Mouse (Mus musculus): Measurements from ENCODE around the gene Gramd1b. TPM values are rescaled to one million over a fixed set of nuclear protein-coding genes. Genes with fewer than 3 reads are reported as not detected.

Gene Gramd1b
- polyA plus RNA-seq, 1 experiment from 2014 or later = 4.0 TPM

- Histone ChIP-seq H3K4me1 (no peaks in the 10 kb centered on the region), H3K27ac (peak overlapping the region; percentile 53; the same call in 1 of the 2 replicates), H3K4me3 (replicated peaks) (peak overlapping the region; percentile 64), H3K27me3 (replicated peaks) (no peaks in the 10 kb centered on the region), H3K9ac (peak overlapping the region; percentile 58), H3K4me2 (peak overlapping the region; percentile 92), H3K9me3 (no peaks in the 10 kb centered on the region), H3K36me3 (no peaks in the 10 kb centered on the region)
- peak; percentile 67; the same call in 1 of the 2 replicates for ATAC-seq (ENCODE audit: insufficient read depth, low FRiP score, low read depth)
- WGBS = 3% methylated on average over 15 of the region's 15 CpGs
Observed at GRCm38 (mm10) chr9:40414498-40414903, 116.7 kb downstream of the Gramd1b start.

- no peaks in the 10 kb centered on the region for H3K27me3 ChIP-seq (replicated peaks)
- no peaks in the 10 kb centered on the region for H3K4me1 ChIP-seq
- H3K9ac ChIP-seq = no peak overlapping the region
- H3K9me3 ChIP-seq = no peaks in the 10 kb centered on the region
- H3K4me2 ChIP-seq = no peak overlapping the region
- no peak overlapping the region for H3K27ac ChIP-seq
- WGBS = 86% methylated on average over 4 of the region's 4 CpGs
- H3K36me3 ChIP-seq = no peaks in the 10 kb centered on the region
- no peak for ATAC-seq (ENCODE audit: insufficient read depth, low FRiP score, low read depth)
- H3K4me3 ChIP-seq (replicated peaks) = no peak overlapping the region
Observed at GRCm38 (mm10) chr9:40413601-40414000, 117.6 kb downstream of the Gramd1b start.

GRCm38 (mm10) chr9:40412931-40413330, 118.3 kb downstream of the Gramd1b start:
- no peaks in the 10 kb centered on the region for H3K36me3 ChIP-seq
- H3K27me3 ChIP-seq (replicated peaks) = no peaks in the 10 kb centered on the region
- no peaks in the 10 kb centered on the region for H3K4me1 ChIP-seq
- no peak overlapping the region for H3K4me3 ChIP-seq (replicated peaks)
- ATAC-seq (ENCODE audit: insufficient read depth, low FRiP score, low read depth) = no peak
- H3K27ac ChIP-seq = no peak overlapping the region
- H3K4me2 ChIP-seq = no peak overlapping the region
- no peak overlapping the region for H3K9ac ChIP-seq
- H3K9me3 ChIP-seq = no peaks in the 10 kb centered on the region
- 90% methylated on average over 14 of the region's 14 CpGs for WGBS

- Histone ChIP-seq H3K9ac (no peak overlapping the region), H3K4me1 (no peaks in the 10 kb centered on the region), H3K27me3 (replicated peaks) (no peaks in the 10 kb centered on the region), H3K4me3 (replicated peaks) (no peak overlapping the region), H3K9me3 (no peaks in the 10 kb centered on the region), H3K27ac (no peak overlapping the region), H3K4me2 (no peak overlapping the region), H3K36me3 (no peaks in the 10 kb centered on the region)
- WGBS = 86% methylated on average over 4 of the region's 4 CpGs
- ATAC-seq (ENCODE audit: insufficient read depth, low FRiP score, low read depth) = no peak
Observed at GRCm38 (mm10) chr9:40412246-40412645, 118.9 kb downstream of the Gramd1b start.

- Histone ChIP-seq H3K27ac (no peak overlapping the region), H3K4me1 (no peaks in the 10 kb centered on the region), H3K9ac (no peak overlapping the region), H3K36me3 (no peaks in the 10 kb centered on the region), H3K4me3 (replicated peaks) (no peak overlapping the region), H3K4me2 (no peak overlapping the region), H3K27me3 (replicated peaks) (no peaks in the 10 kb centered on the region), H3K9me3 (no peaks in the 10 kb centered on the region)
- WGBS = 94% methylated on average over 3 of the region's 3 CpGs
- no peak for ATAC-seq (ENCODE audit: insufficient read depth, low FRiP score, low read depth)
Observed at GRCm38 (mm10) chr9:40410895-40411294, 120.3 kb downstream of the Gramd1b start.

DNA sequence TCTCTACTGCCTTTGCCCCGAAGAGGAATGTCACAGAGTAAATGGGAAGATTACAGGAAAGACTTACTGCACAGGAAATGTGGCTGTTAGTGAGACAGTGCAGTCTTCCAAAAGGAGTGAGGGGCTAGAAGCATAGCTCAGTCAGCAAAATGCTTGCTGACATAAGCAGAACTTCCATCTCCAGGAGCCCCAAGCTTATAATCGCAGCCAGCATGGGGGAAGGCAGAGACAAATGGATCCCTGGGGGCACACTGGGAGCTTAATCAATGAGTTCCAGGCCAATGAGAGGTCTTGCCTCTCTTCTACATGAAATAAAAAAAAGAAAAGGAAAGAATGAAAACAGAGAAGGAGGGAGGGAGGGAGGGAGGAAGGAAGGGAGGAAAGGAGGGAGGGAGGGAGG, 122.1 kb downstream of the Gramd1b start:
- no peaks in the 10 kb centered on the region for H3K27me3 ChIP-seq (replicated peaks)
- ATAC-seq (ENCODE audit: insufficient read depth, low FRiP score, low read depth) = no peak
- 54% methylated on average over 2 of the region's 2 CpGs for WGBS
- no peaks in the 10 kb centered on the region for H3K9me3 ChIP-seq
- H3K9ac ChIP-seq = no peak overlapping the region
- H3K4me3 ChIP-seq (replicated peaks) = no peak overlapping the region
- H3K4me1 ChIP-seq = no peaks in the 10 kb centered on the region
- H3K4me2 ChIP-seq = no peak overlapping the region
- no peak overlapping the region for H3K27ac ChIP-seq
- H3K36me3 ChIP-seq = no peaks in the 10 kb centered on the region

DNA sequence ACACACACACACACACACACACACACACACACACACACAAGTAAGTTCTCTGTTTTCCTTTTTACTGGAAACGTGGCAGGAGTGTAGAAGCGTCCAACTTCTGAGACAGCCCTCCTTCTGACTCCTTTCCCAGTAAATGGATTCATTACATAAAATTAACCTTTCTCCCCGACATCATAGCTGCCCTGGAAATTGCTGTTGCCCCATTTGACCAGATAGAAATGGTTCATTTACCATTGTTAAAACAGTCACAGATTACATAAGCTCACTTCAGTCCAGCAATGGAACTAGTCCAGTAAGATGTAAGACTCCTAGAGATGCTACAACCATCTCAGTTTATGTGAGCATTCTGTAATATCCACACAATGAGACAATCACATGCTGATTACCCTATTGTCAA, 122.8 kb downstream of the Gramd1b start:
- Histone ChIP-seq H3K4me2 (no peak overlapping the region), H3K27me3 (replicated peaks) (no peaks in the 10 kb centered on the region), H3K9ac (no peak overlapping the region), H3K36me3 (no peaks in the 10 kb centered on the region), H3K9me3 (no peaks in the 10 kb centered on the region), H3K4me3 (replicated peaks) (no peak overlapping the region), H3K27ac (no peak overlapping the region), H3K4me1 (no peaks in the 10 kb centered on the region)
- ATAC-seq (ENCODE audit: insufficient read depth, low FRiP score, low read depth) = no peak
- 56% methylated on average over 3 of the region's 3 CpGs for WGBS

DNA sequence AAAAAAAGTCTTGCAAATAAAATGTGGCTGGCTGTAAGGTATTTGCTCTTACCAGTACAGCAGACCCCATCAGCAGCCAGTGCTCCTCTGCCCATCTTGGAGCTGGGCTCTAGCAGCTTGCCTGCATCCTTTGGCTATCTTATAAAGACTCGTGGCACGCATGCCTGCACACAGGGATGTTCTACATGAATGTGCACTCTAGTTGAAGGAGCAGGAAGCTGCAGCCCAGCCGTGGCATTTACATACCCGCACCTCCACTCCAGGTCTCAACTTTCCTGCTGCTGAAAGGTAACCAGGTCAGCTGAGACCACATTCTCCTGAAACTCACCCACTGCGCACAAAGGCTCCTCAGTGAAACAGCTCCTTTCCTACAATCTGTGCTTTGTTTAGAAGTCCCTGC, 123.3 kb downstream of the Gramd1b start:
- H3K36me3 ChIP-seq = no peaks in the 10 kb centered on the region
- no peak overlapping the region for H3K4me3 ChIP-seq (replicated peaks)
- 66% methylated on average over 5 of the region's 5 CpGs for WGBS
- no peak overlapping the region for H3K27ac ChIP-seq
- H3K9me3 ChIP-seq = no peaks in the 10 kb centered on the region
- ATAC-seq (ENCODE audit: insufficient read depth, low FRiP score, low read depth) = no peak
- no peaks in the 10 kb centered on the region for H3K27me3 ChIP-seq (replicated peaks)
- no peaks in the 10 kb centered on the region for H3K4me1 ChIP-seq
- no peak overlapping the region for H3K4me2 ChIP-seq
- H3K9ac ChIP-seq = no peak overlapping the region

DNA sequence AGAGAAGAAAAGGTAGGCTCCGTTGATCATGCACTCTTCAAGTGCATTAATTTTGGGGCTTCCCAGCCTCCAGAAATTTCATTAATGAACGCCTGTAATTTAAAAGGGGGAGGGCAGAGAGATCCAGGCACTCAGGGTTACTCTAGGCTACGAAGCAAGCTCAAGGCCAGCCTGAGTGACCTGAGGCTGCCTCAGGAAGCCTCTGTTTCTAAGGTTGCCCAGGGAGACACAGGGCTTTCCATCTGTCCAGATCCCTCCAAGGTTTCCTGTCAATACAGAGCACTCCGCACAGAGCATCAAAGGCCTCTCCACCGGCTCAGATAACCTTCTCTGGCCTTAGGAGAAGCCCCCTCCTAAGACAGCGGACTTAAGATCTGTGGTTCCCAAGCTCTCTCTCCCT, 125.4 kb downstream of the Gramd1b start:
- no peak overlapping the region for H3K4me3 ChIP-seq (replicated peaks)
- 49% methylated on average over 6 of the region's 6 CpGs for WGBS
- no peak for ATAC-seq (ENCODE audit: insufficient read depth, low FRiP score, low read depth)
- no peaks in the 10 kb centered on the region for H3K9me3 ChIP-seq
- H3K4me1 ChIP-seq = no peaks in the 10 kb centered on the region
- H3K27me3 ChIP-seq (replicated peaks) = no peaks in the 10 kb centered on the region
- H3K9ac ChIP-seq = no peak overlapping the region
- no peaks in the 10 kb centered on the region for H3K36me3 ChIP-seq
- no peak overlapping the region for H3K4me2 ChIP-seq
- H3K27ac ChIP-seq = no peak overlapping the region

DNA sequence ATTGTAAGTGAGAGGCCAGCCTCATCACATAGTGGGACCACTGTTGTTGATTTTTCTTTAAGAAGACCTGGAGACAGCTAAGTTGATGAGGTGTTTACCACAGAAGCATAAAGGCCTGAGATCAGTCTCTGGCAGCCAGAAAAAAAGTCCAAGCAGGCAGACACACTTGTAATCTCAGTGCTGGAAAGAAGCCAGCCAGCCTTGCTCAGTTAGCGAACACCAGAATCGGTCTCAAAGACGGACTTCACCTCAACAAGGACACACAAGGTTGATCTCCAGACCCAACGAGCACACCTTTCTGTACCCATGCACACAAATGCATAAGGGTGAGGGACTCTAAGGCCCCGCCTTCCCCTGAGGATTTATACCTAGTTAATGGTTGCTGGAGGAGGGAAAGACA, 125.9 kb downstream of the Gramd1b start:
- Histone ChIP-seq H3K4me1 (no peaks in the 10 kb centered on the region), H3K9ac (no peak overlapping the region), H3K4me2 (no peak overlapping the region), H3K27ac (no peak overlapping the region), H3K4me3 (replicated peaks) (no peak overlapping the region), H3K9me3 (no peaks in the 10 kb centered on the region), H3K27me3 (replicated peaks) (no peaks in the 10 kb centered on the region), H3K36me3 (no peaks in the 10 kb centered on the region)
- WGBS = 64% methylated on average over 5 of the region's 5 CpGs
- ATAC-seq (ENCODE audit: insufficient read depth, low FRiP score, low read depth) = no peak

DNA sequence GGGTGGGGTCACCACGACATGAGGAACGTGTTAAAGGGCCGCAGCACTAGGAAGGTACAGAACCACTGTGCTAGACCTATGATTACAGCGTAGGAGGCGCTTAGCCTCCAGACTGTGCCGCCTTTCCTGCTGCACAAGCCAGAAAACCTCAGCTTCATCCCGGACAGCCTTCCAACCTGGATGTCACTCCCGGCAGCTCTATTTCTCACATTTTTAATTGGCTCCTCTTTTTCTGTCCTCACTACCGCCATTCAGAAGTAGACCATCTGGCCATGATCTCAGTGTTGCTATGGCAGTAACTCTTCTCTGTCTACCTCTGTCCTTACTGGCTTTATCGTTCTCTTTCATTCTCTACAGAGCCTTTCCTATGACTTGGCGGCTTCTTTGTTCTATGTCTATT, 126.5 kb downstream of the Gramd1b start:
- no peak for ATAC-seq (ENCODE audit: insufficient read depth, low FRiP score, low read depth)
- 90% methylated on average over 11 of the region's 11 CpGs for WGBS

GRCm38 (mm10) chr9:40403750-40404149, 127.4 kb downstream of the Gramd1b start:
- Histone ChIP-seq H3K4me1 (no peaks in the 10 kb centered on the region), H3K4me2 (no peak overlapping the region), H3K9ac (no peak overlapping the region), H3K4me3 (replicated peaks) (no peak overlapping the region), H3K36me3 (no peaks in the 10 kb centered on the region), H3K27ac (no peak overlapping the region), H3K9me3 (no peaks in the 10 kb centered on the region), H3K27me3 (replicated peaks) (no peaks in the 10 kb centered on the region)
- ATAC-seq (ENCODE audit: insufficient read depth, low FRiP score, low read depth) = no peak
- 73% methylated on average over 7 of the region's 7 CpGs for WGBS

More for the DNA sequence above, 126.5 kb downstream of the Gramd1b start:
- H3K27me3 ChIP-seq (replicated peaks) = no peaks in the 10 kb centered on the region
- H3K27ac ChIP-seq = no peak overlapping the region
- H3K4me3 ChIP-seq (replicated peaks) = no peak overlapping the region
- no peaks in the 10 kb centered on the region for H3K9me3 ChIP-seq
- no peak overlapping the region for H3K4me2 ChIP-seq
- no peaks in the 10 kb centered on the region for H3K4me1 ChIP-seq
- H3K36me3 ChIP-seq = no peaks in the 10 kb centered on the region
- no peak overlapping the region for H3K9ac ChIP-seq

DNA sequence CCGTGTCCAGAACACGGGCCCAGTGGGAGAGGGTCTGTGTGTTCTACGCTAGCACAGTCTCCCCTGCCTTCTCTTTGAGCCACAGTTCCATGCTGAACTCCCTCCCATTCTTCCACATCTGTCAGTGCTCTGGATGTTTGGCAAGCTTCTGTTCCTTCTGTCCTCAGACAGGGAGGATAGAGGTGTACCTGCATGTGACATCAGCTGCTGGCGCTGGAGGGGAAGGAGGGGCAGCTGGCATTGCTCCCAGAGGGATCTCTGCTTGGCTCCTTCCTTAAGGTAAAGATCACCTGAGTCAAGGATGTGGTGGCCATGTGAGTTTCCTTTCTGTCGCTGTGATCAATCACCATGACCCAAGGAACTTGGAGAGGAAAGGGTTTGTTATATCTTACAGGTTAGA, 129.4 kb downstream of the Gramd1b start:
- no peak for ATAC-seq (ENCODE audit: insufficient read depth, low FRiP score, low read depth)
- no peaks in the 10 kb centered on the region for H3K4me1 ChIP-seq
- no peaks in the 10 kb centered on the region for H3K27me3 ChIP-seq (replicated peaks)
- H3K27ac ChIP-seq = no peak overlapping the region
- whole genome bisulfite sequencing = 82% methylated on average over 5 of the region's 5 CpGs
- no peaks in the 10 kb centered on the region for H3K36me3 ChIP-seq
- no peak overlapping the region for H3K4me2 ChIP-seq
- H3K9ac ChIP-seq = no peak overlapping the region
- H3K4me3 ChIP-seq (replicated peaks) = no peak overlapping the region
- H3K9me3 ChIP-seq = no peaks in the 10 kb centered on the region

Data from stomach, embryonic 15.5 days (tissue).